Mouse (Mus musculus): ENCODE data around the gene Npy4r. TPM values are rescaled to one million over a fixed set of nuclear protein-coding genes. Genes with fewer than 3 reads are reported as not detected.

Gene Npy4r
- total RNA-seq (2014; fragmentation: Nextera tagmentation) (not detected in 2 replicates), total RNA-seq (2017) (0.06 and 0.11 TPM in 2 replicates), polyA plus RNA-seq (2012) (not detected in 2 replicates)

GRCm38 (mm10) chr14:34152342-34152741 is at the start of gene Npy4r:
Gene Npy4r, minus strand, starts transcription at chr14:34152489.
- ATAC-seq (ENCODE audit: extremely low read depth, insufficient number of reproducible peaks, low FRiP score, poor library complexity, severe bottlenecking) (no peak), DNase-seq (ENCODE audit: low spot score) (no peak)
- Histone ChIP-seq H3K9me3 (replicated peaks) (no peaks in the 10 kb centered on the region), H3K4me3 (ENCODE audit: low read depth, low read length) (no peak within 1 kb of the TSS), H3K27me3 (ENCODE audit: insufficient read depth, low read length) (no peaks in the 10 kb centered on the region), H3K4me1 (ENCODE audit: insufficient read depth, low read depth, low read length) (no peaks in the 10 kb centered on the region), H3K36me3 (replicated peaks) (no peaks in the 10 kb centered on the region)
- TF ChIP-seq POLR2AphosphoS5 (IDR thresholded peaks at IDR 0.05; ENCODE audit: insufficient replicate concordance, low read depth, low read length) (no peak), GATA2 (IDR thresholded peaks at IDR 0.05; ENCODE audit: borderline replicate concordance, low read depth, low read length) (no peak), TAL1 (conservative IDR thresholded peaks at IDR 0.05; ENCODE audit: low read depth, low read length) (no peak), GATA1 (IDR thresholded peaks at IDR 0.05; ENCODE audit: borderline replicate concordance, low read length) (no peak), CTCF (IDR thresholded peaks at IDR 0.05; ENCODE audit: low read depth, low read length) (no peak)

GRCm38 (mm10) chr14:34201231-34202035 is 49.1 kb upstream of the Npy4r start, which contains the start of gene Gprin2:
Gene Gprin2, minus strand, starts transcription at chr14:34201653.
- no peak within 1 kb of the TSS for H3K4me3 ChIP-seq (ENCODE audit: low read depth, low read length)
- DNase-seq (ENCODE audit: low spot score) (no peak), ATAC-seq (ENCODE audit: extremely low read depth, insufficient number of reproducible peaks, low FRiP score, poor library complexity, severe bottlenecking) (no peak)
- H3K4me1 ChIP-seq (ENCODE audit: insufficient read depth, low read depth, low read length): no peaks in the 10 kb centered on the region
- H3K9me3 ChIP-seq (replicated peaks): no peaks in the 10 kb centered on the region
- TF ChIP-seq GATA1 (IDR thresholded peaks at IDR 0.05; ENCODE audit: borderline replicate concordance, low read length): no peak
- TF ChIP-seq CTCF (IDR thresholded peaks at IDR 0.05; ENCODE audit: low read depth, low read length): no peak
- no peak for TF ChIP-seq POLR2AphosphoS5 (IDR thresholded peaks at IDR 0.05; ENCODE audit: insufficient replicate concordance, low read depth, low read length)
- no peak for TF ChIP-seq TAL1 (conservative IDR thresholded peaks at IDR 0.05; ENCODE audit: low read depth, low read length)
- TF ChIP-seq GATA2 (IDR thresholded peaks at IDR 0.05; ENCODE audit: borderline replicate concordance, low read depth, low read length): no peak
- no peaks in the 10 kb centered on the region for H3K36me3 ChIP-seq (replicated peaks)
- peaks cover 4% of the 10 kb centered on the region; the same call in 1 of the 2 replicates for H3K27me3 ChIP-seq (ENCODE audit: insufficient read depth, low read length)

- H3K4me3 ChIP-seq (ENCODE audit: low read depth, low read length): no peak overlapping the region
Measured at GRCm38 (mm10) chr14:34200738-34201230, 48.5 kb upstream of the Npy4r start.

GRCm38 (mm10) chr14:34196706-34197105 is 44.4 kb upstream of the Npy4r start:
- no peak overlapping the region for H3K4me3 ChIP-seq (ENCODE audit: low read depth, low read length)
- no peaks in the 10 kb centered on the region for H3K36me3 ChIP-seq (replicated peaks)
- ATAC-seq (ENCODE audit: extremely low read depth, insufficient number of reproducible peaks, low FRiP score, poor library complexity, severe bottlenecking) (no peak), DNase-seq (ENCODE audit: low spot score) (no peak)
- no peak for TF ChIP-seq GATA2 (IDR thresholded peaks at IDR 0.05; ENCODE audit: borderline replicate concordance, low read depth, low read length)
- TF ChIP-seq CTCF (IDR thresholded peaks at IDR 0.05; ENCODE audit: low read depth, low read length): no peak
- TF ChIP-seq GATA1 (IDR thresholded peaks at IDR 0.05; ENCODE audit: borderline replicate concordance, low read length): no peak
- no peak for TF ChIP-seq POLR2AphosphoS5 (IDR thresholded peaks at IDR 0.05; ENCODE audit: insufficient replicate concordance, low read depth, low read length)
- no peak for TF ChIP-seq TAL1 (conservative IDR thresholded peaks at IDR 0.05; ENCODE audit: low read depth, low read length)
- H3K4me1 ChIP-seq (ENCODE audit: insufficient read depth, low read depth, low read length): no peaks in the 10 kb centered on the region
- no peaks in the 10 kb centered on the region for H3K9me3 ChIP-seq (replicated peaks)
- peaks cover 14% of the 10 kb centered on the region; the same call in 1 of the 2 replicates for H3K27me3 ChIP-seq (ENCODE audit: insufficient read depth, low read length)

More at GRCm38 (mm10) chr14:34200738-34201230, 48.5 kb upstream of the Npy4r start:
- no peak for DNase-seq (ENCODE audit: low spot score)
- Histone ChIP-seq H3K9me3 (replicated peaks) (no peaks in the 10 kb centered on the region), H3K36me3 (replicated peaks) (no peaks in the 10 kb centered on the region), H3K27me3 (ENCODE audit: insufficient read depth, low read length) (peaks cover 5% of the 10 kb centered on the region; the same call in 1 of the 2 replicates), H3K4me1 (ENCODE audit: insufficient read depth, low read depth, low read length) (no peaks in the 10 kb centered on the region)
- no peak for TF ChIP-seq GATA2 (IDR thresholded peaks at IDR 0.05; ENCODE audit: borderline replicate concordance, low read depth, low read length)
- no peak for TF ChIP-seq TAL1 (conservative IDR thresholded peaks at IDR 0.05; ENCODE audit: low read depth, low read length)
- no peak for TF ChIP-seq GATA1 (IDR thresholded peaks at IDR 0.05; ENCODE audit: borderline replicate concordance, low read length)
- no peak for TF ChIP-seq POLR2AphosphoS5 (IDR thresholded peaks at IDR 0.05; ENCODE audit: insufficient replicate concordance, low read depth, low read length)
- TF ChIP-seq CTCF (IDR thresholded peaks at IDR 0.05; ENCODE audit: low read depth, low read length): no peak
- ATAC-seq (ENCODE audit: extremely low read depth, insufficient number of reproducible peaks, low FRiP score, poor library complexity, severe bottlenecking): no peak

GRCm38 (mm10) chr14:34195466-34195865 is 43.2 kb upstream of the Npy4r start:
- Histone ChIP-seq H3K9me3 (replicated peaks) (no peaks in the 10 kb centered on the region), H3K27me3 (ENCODE audit: insufficient read depth, low read length) (peaks cover 14% of the 10 kb centered on the region; the same call in 1 of the 2 replicates), H3K4me1 (ENCODE audit: insufficient read depth, low read depth, low read length) (peaks cover 3% of the 10 kb centered on the region), H3K4me3 (ENCODE audit: low read depth, low read length) (no peak overlapping the region), H3K36me3 (replicated peaks) (no peaks in the 10 kb centered on the region)
- TF ChIP-seq POLR2AphosphoS5 (IDR thresholded peaks at IDR 0.05; ENCODE audit: insufficient replicate concordance, low read depth, low read length): no peak
- ATAC-seq (ENCODE audit: extremely low read depth, insufficient number of reproducible peaks, low FRiP score, poor library complexity, severe bottlenecking) (no peak), DNase-seq (ENCODE audit: low spot score) (no peak)

GRCm38 (mm10) chr14:34193879-34194278 is 41.6 kb upstream of the Npy4r start:
- peaks cover 14% of the 10 kb centered on the region; the same call in 1 of the 2 replicates for H3K27me3 ChIP-seq (ENCODE audit: insufficient read depth, low read length)
- H3K4me1 ChIP-seq (ENCODE audit: insufficient read depth, low read depth, low read length): peaks cover 8% of the 10 kb centered on the region
- ATAC-seq (ENCODE audit: extremely low read depth, insufficient number of reproducible peaks, low FRiP score, poor library complexity, severe bottlenecking) (no peak), DNase-seq (ENCODE audit: low spot score) (no peak)
- no peaks in the 10 kb centered on the region for H3K9me3 ChIP-seq (replicated peaks)
- TF ChIP-seq GATA1 (IDR thresholded peaks at IDR 0.05; ENCODE audit: borderline replicate concordance, low read length) (no peak), CTCF (IDR thresholded peaks at IDR 0.05; ENCODE audit: low read depth, low read length) (no peak), GATA2 (IDR thresholded peaks at IDR 0.05; ENCODE audit: borderline replicate concordance, low read depth, low read length) (no peak), TAL1 (conservative IDR thresholded peaks at IDR 0.05; ENCODE audit: low read depth, low read length) (no peak), POLR2AphosphoS5 (IDR thresholded peaks at IDR 0.05; ENCODE audit: insufficient replicate concordance, low read depth, low read length) (no peak)
- no peaks in the 10 kb centered on the region for H3K36me3 ChIP-seq (replicated peaks)
- no peak overlapping the region for H3K4me3 ChIP-seq (ENCODE audit: low read depth, low read length)
